Mouse (Mus musculus) adrenal gland, adult 8-10 months (tissue): ENCODE data around the gene Pgap2. TPM values are rescaled to one million over a fixed set of nuclear protein-coding genes. Genes with fewer than 3 reads are reported as not detected.
A peak's percentile ranks its signal among the peaks of the same experiment; 100 is the strongest.

Source experiments
- DNase-seq: peaks from one replicate; pipeline ENCODE4 v3.0.0; 2022
- total RNA-seq, 4 experiments: library from RNA; stranded (reverse); gene quantifications; 2 replicates each; pipeline ENCODE4 v1.2.4; 2022

Pgap2 gene
- total RNA-seq, 4 experiments from 2014 or later: 76.4 to 94.5 (median 93.0) TPM

GRCm38 (mm10) chr7:102266401-102267042 lies 56.5 kb downstream of the Pgap2 start:
- no peak for DNase-seq

- DNase-seq: peak; percentile 88
These were observed 57.1 kb downstream of the Pgap2 start for GRCm38 (mm10) chr7:102267113-102267579.

GRCm38 (mm10) chr7:102267601-102268394 lies 57.8 kb downstream of the Pgap2 start, which contains the start of gene Stim1:
Gene Stim1, plus strand, starts transcription at chr7:102267806.
- peak; percentile 49 for DNase-seq

- no peak for DNase-seq
These were observed 58.4 kb downstream of the Pgap2 start for GRCm38 (mm10) chr7:102268395-102268748.

- DNase-seq: no peak
These were observed 62.5 kb downstream of the Pgap2 start for GRCm38 (mm10) chr7:102272422-102272948.

- no peak for DNase-seq
These were observed 71.4 kb downstream of the Pgap2 start for GRCm38 (mm10) chr7:102281403-102281802.

- DNase-seq: no peak
These were observed 72.3 kb downstream of the Pgap2 start for GRCm38 (mm10) chr7:102282261-102282660.

Other genes starting within 250 kb of the Pgap2 start
- 10 to 100 TPM in 2 of 4 experiments, 1 to 10 TPM in 2; 8.1 to 12.5 (median 10.1) TPM for gene Il18bp, start 191.5 kb upstream of the Pgap2 start, total RNA-seq
- 10 to 100 TPM; 34.1 to 56.0 (median 38.4) TPM for gene Rnf121, start 144.7 kb upstream of the Pgap2 start, total RNA-seq
- 10 to 100 TPM; 12.4 to 23.7 (median 18.7) TPM for gene Xndc1, start 144.7 kb upstream of the Pgap2 start, total RNA-seq
- 1 to 10 TPM; 1.1 to 3.5 (median 1.5) TPM for gene Xntrpc, start 144.5 kb upstream of the Pgap2 start, total RNA-seq
- gene Trpc2, start 127.1 kb upstream of the Pgap2 start, total RNA-seq: under 1 TPM in 1 of 4 experiments, not detected in 3; 0.22 TPM
- gene Art1, start 108.5 kb upstream of the Pgap2 start, total RNA-seq: not detected
- under 1 TPM in 1 of 4 experiments, not detected in 3; 0.38 TPM for gene Art5, start 100.7 kb upstream of the Pgap2 start, total RNA-seq
- gene Chrna10, start 93.4 kb upstream of the Pgap2 start, total RNA-seq: under 1 TPM in 1 of 4 experiments, not detected in 3; 0.28 TPM
- gene Nup98, start within 50 bp of the Pgap2 start, total RNA-seq: 10 to 100 TPM; 56.0 to 84.3 (median 74.0) TPM
- 10 to 100 TPM; 39.8 to 54.4 (median 47.5) TPM for gene Rhog, start 45.8 kb downstream of the Pgap2 start, total RNA-seq
- gene Stim1, start 57.6 kb downstream of the Pgap2 start, total RNA-seq: 10 to 100 TPM; 74.4 to 93.6 (median 83.3) TPM
- 10 to 100 TPM; 16.4 to 23.7 (median 20.3) TPM for gene Rrm1, start 231.5 kb downstream of the Pgap2 start, total RNA-seq